Mouse (Mus musculus): ENCODE measurements at regions not wholly inside any gene's neighbourhood (a gene's known extent, or its start where the extent isn't known, plus 50 kb on each side); places are given as distances from the start of the nearest gene placed in this dataset.

DNA sequence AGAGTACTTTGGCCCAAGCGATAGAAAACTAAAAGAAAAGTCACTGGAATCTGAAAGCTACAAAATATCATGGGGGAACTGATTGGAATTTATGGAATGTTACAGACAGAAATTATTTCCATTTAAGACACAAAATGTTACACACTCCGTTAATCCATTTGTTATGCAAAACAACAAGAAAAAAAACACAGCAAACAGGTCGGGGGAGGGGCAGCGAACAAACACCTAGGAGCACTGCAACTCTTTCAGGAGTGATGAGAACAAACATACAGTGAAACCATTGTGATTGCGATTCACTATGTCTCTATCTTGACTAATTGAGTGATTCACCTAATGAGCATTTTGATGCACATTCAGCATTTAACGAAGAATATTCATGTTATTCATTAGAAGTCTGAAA, 60.7 kb upstream of the 4933415F23Rik start:
- TF ChIP-seq FOSL1 (IDR thresholded peaks at IDR 0.05; ENCODE audit: insufficient read depth, low read length, poor library complexity, severe bottlenecking) (no peak), CTCF (IDR thresholded peaks at IDR 0.05; ENCODE audit: control insufficient read depth, insufficient read depth, insufficient read length) (no peak)

Data from C2C12 (cell line).